Comparison of ENCODE assay signal across 8 mouse cellular contexts in the genomic region with DNA sequence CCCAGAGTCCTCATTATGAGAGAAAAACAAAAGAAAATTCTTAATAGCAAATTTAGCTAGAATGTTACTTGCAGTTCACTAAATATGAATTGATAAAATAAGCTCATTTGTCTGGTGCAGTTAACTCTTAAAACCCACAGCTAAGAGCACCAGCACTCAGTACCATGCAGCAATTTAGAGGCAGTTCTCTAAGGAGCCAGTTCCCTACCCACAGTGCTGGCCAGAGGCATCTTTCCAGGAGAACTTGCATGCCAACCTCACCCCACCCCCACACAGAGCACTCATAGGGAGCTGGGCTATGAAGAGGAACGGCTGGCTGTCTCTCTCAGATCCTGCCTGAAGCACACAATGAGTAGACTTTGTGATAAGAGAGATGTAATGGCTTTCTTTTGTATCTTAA. TPM values are rescaled to one million over a fixed set of nuclear protein-coding genes. Genes with fewer than 3 reads are reported as not detected.
DNase-seq lines count a peak whose midpoint lies in the region; ATAC-seq and TF ChIP-seq lines count a peak whose summit lies in the region.

No protein-coding gene starts in this region.

- intact Hi-C loops in left cerebral cortex, postnatal 36 days (cut with DNase I) = no loop called here

- WGBS in hindbrain, embryonic 14.5 days = 0% methylated on average over 1 of the region's 1 CpGs
- WGBS in hindbrain, embryonic 10.5 days = 19% methylated on average over 1 of the region's 1 CpGs

- no peak for ATAC-seq in hindbrain, embryonic 14.5 days (ENCODE audit: low FRiP score)

- H3K9me3 ChIP-seq in hindbrain, embryonic 14.5 days (ENCODE audit: control insufficient read depth, low read length) = no peaks in the 10 kb centered on the region
- no peaks in the 10 kb centered on the region for H3K9me3 ChIP-seq in hindbrain, embryonic 10.5 days

- no peaks in the 10 kb centered on the region for H3K27me3 ChIP-seq in hindbrain, embryonic 14.5 days (ENCODE audit: control insufficient read depth, insufficient read depth, low read length)
- H3K27me3 ChIP-seq in hindbrain, embryonic 10.5 days (ENCODE audit: insufficient read depth, poor library complexity, severe bottlenecking) = no peaks in the 10 kb centered on the region

- no peak overlapping the region for H3K9ac ChIP-seq in hindbrain, embryonic 14.5 days

- TF ChIP-seq CTCF in brain, embryonic 14.5 days (IDR thresholded peaks at IDR 0.05; ENCODE audit: borderline replicate concordance, extremely low read depth, insufficient read depth, insufficient read length) = no peak

- no peak overlapping the region for H3K27ac ChIP-seq in hindbrain, embryonic 14.5 days
- no peak overlapping the region for H3K27ac ChIP-seq in hindbrain, embryonic 10.5 days

- peaks cover 7% of the 10 kb centered on the region; the same call in 1 of the 2 replicates for H3K4me1 ChIP-seq in hindbrain, embryonic 14.5 days (replicated peaks; ENCODE audit: control insufficient read depth, insufficient read depth, low read length)
- peaks cover 4% of the 10 kb centered on the region for H3K4me1 ChIP-seq in hindbrain, embryonic 10.5 days (replicated peaks)

- H3K4me3 ChIP-seq in hindbrain, embryonic 14.5 days (replicated peaks; ENCODE audit: low read length) = no peak overlapping the region
- H3K4me3 ChIP-seq in hindbrain, embryonic 10.5 days = no peak overlapping the region

- peak; percentile 27 for DNase-seq in hindbrain, embryonic 14.5 days (ENCODE audit: low spot score)
- no peak for DNase-seq in hindbrain, embryonic 10.5 days (ENCODE audit: low spot score)
- DNase-seq in brain, embryonic 14.5 days (ENCODE audit: low read depth) = peak; percentile 77
- peak; percentile 70 for DNase-seq in gastrocnemius, adult 18-20 months (ENCODE audit: low spot score)
- DNase-seq in left cerebral cortex, postnatal 36 days (ENCODE audit: low spot score in 2 of 2) = peak; percentile 55 to 75
- no peak for DNase-seq in urinary bladder, adult 2 months (ENCODE audit: low spot score)
- DNase-seq in thymus, postnatal 36 days = no peak
- no peak for DNase-seq in ovary, postnatal 36 days (ENCODE audit: low spot score)

- TF ChIP-seq POLR2A in brain, embryonic 14.5 days (IDR thresholded peaks at IDR 0.05; ENCODE audit: borderline replicate concordance, extremely low read depth, insufficient read depth, insufficient read length, poor library complexity, severe bottlenecking) = no peak

- H3K4me2 ChIP-seq in hindbrain, embryonic 14.5 days (replicated peaks) = no peak overlapping the region

- H3K36me3 ChIP-seq in hindbrain, embryonic 14.5 days (replicated peaks; ENCODE audit: control insufficient read depth, insufficient read depth) = no peaks in the 10 kb centered on the region
- H3K36me3 ChIP-seq in hindbrain, embryonic 10.5 days = no peaks in the 10 kb centered on the region

RNA-seq across cellular contexts. Expression of a gene that starts 17.7 kb away (rescaled TPM):
- 0.30 and 0.43 TPM in 2 replicates for polyA plus RNA-seq in hindbrain, embryonic 14.5 days (2014; fragmentation: Nextera tagmentation; extraction: Ambion mirVana)
- polyA plus RNA-seq in hindbrain, embryonic 10.5 days (2016; fragmentation: Nextera tagmentation; extraction: Ambion mirVana) = 0.02 TPM in 1 of 2 replicates, not detected in the other
- 0.08 TPM in 1 of 2 replicates, not detected in the other for polyA plus RNA-seq in brain, embryonic 14.5 days (2012; rRNA removed)
- 1,000 to 10,000 TPM; 2,421 to 2,564 TPM for total RNA-seq in gastrocnemius, adult 18-20 months (2021)
- total RNA-seq in left cerebral cortex, postnatal 36 days (2021) = under 1 TPM; 0.63 to 0.69 TPM
- polyA plus RNA-seq in urinary bladder, adult 2 months (2012; rRNA removed) = 2.0 and 2.9 TPM in 2 replicates

RNA-seq across cellular contexts. Expression of a gene that starts 46.7 kb away (rescaled TPM):
- 0.13 and 0.18 TPM in 2 replicates for polyA plus RNA-seq in hindbrain, embryonic 14.5 days (2014; fragmentation: Nextera tagmentation; extraction: Ambion mirVana)
- not detected in 2 replicates for polyA plus RNA-seq in hindbrain, embryonic 10.5 days (2016; fragmentation: Nextera tagmentation; extraction: Ambion mirVana)
- polyA plus RNA-seq in brain, embryonic 14.5 days (2012; rRNA removed) = 0.01 and 0.04 TPM in 2 replicates
- total RNA-seq in gastrocnemius, adult 18-20 months (2021) = 1,000 to 10,000 TPM; 2,776 to 3,903 TPM
- under 1 TPM; 0.32 to 0.54 TPM for total RNA-seq in left cerebral cortex, postnatal 36 days (2021)
- polyA plus RNA-seq in urinary bladder, adult 2 months (2012; rRNA removed) = 0.08 and 0.10 TPM in 2 replicates

Comparison
In these comparisons a context has a peak if more than half of its experiments do, and no peak if none do; other contexts are left out.
1. DNase-seq: peak in hindbrain, embryonic 14.5 days (single experiment), brain, embryonic 14.5 days (single experiment), gastrocnemius, adult 18-20 months (single experiment) and left cerebral cortex, postnatal 36 days (2 of 2); none in hindbrain, embryonic 10.5 days (single experiment), urinary bladder, adult 2 months (single experiment), thymus, postnatal 36 days (0 of 2) and ovary, postnatal 36 days (single experiment).